Mouse (Mus musculus): ENCODE measurements around the gene Ssbp3. TPM values are rescaled to one million over a fixed set of nuclear protein-coding genes. Genes with fewer than 3 reads are reported as not detected.

Ssbp3 gene
- polyA plus RNA-seq, 1 experiment: 27.8 TPM

DNA sequence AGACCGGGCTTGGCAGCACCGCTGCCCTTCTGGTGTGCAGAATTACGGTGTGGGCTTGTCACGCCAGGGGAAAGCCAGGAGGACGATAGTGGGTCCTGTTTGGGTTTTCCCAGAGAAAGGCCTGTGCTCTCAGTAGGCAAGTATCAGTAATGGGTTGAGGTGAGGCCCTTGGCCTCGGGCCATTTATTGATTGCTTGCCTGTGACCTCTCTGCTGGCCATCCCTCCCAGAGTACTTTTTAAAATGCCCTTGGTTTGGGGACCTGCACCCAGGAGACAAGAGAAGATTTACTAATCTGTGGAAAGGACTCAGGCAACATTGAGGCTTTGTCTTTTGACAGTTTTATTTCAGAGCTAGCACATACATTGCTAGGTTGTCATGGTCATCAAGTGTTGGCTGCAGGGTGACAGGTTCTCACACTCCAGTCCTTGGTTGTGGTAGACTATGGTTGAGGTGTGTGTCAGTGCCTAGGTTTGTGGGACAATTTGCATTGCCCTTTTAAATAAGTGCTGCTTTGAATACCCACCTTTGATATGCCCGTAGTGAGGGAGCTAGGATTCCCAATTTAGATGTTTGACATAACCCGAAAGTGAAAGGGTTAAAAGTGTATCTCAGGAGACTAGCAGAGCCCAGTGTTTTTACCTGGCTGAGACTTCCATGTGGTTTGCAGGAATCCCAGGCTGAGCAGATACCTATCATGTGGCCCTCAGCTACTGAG is 28.2 kb downstream of the Ssbp3 start:
- H3K4me3 ChIP-seq (ENCODE audit: extremely low read depth, insufficient read depth, insufficient read length): no peak overlapping the region
- no peaks in the 10 kb centered on the region for H3K36me3 ChIP-seq (ENCODE audit: control insufficient read depth, insufficient read depth, low read length)
- TF ChIP-seq CTCF (IDR thresholded peaks at IDR 0.05; ENCODE audit: extremely low read depth, insufficient read depth, insufficient read length, insufficient replicate concordance) (no peak), POLR2A (IDR thresholded peaks at IDR 0.05; ENCODE audit: low read depth, low read length) (no peak)
- no peaks in the 10 kb centered on the region for H3K27me3 ChIP-seq (ENCODE audit: control insufficient read depth, insufficient read depth, low read length)
- H3K4me1 ChIP-seq (ENCODE audit: control insufficient read depth, insufficient read depth, insufficient read length): peaks cover 29% of the 10 kb centered on the region; the same call in 1 of the 2 replicates
- DNase-seq (ENCODE audit: low read depth in 1 of 2, low spot score in 2 of 2): no peak
- 86% methylated on average over 8 of the region's 8 CpGs for WGBS
- H3K27ac ChIP-seq (ENCODE audit: insufficient read depth, low read length): no peak overlapping the region

DNA sequence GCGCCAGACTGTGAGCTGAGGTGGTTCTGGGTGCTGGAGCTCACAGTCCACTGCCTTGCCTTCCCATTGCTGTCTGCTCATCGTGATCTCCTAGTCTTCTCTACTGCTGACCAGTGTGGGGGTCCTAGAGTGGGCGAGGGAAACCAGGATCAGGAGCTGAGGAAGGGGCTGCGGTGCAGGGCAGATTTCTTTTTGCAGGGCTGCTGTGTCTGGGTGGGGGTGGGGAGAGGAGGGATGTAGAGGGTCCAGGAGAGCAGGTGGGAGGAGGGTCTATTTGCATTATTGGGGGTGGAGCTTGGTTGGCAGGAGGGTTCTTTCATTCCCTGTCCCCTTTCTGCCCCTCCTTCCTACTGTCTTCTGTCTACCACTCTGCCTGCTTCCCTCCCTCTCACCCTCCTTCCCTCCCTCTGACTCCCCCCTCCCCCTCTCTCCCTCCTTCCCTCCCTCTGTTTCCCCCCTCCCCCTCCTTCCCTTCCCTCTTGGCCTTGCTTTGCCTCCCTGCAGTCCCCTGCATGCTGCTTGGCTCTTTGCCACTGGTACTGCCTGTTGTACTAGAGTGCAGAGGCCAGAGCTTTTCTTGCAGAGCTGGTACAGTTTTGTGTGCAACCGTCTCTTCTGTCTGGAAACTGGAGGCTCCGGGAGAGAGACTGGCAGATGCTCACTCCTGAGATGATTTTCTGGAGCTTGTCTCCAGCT is 28.9 kb downstream of the Ssbp3 start:
- DNase-seq (ENCODE audit: low read depth in 1 of 2, low spot score in 2 of 2): no peak
- peaks cover 29% of the 10 kb centered on the region; the same call in 1 of the 2 replicates for H3K4me1 ChIP-seq (ENCODE audit: control insufficient read depth, insufficient read depth, insufficient read length)
- 63% methylated on average over 6 of the region's 6 CpGs for WGBS

DNA sequence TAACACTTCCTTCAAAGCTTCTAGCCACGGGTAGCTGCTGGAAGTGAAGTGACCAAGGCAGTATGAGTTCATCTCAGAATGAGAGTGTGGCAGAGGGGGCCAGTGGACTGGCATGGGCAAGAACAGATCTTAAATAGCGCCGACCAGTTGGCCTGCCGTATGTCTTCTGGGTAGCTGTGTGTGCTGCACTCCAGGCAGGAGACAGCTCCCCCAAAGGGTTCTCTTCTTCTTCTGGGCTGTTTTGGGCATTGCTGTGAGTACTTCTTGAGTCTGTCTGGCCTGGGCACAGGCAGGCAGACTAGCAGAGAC is 29.4 kb downstream of the Ssbp3 start:
- Histone ChIP-seq H3K4me3 (ENCODE audit: extremely low read depth, insufficient read depth, insufficient read length) (no peak overlapping the region), H3K27ac (ENCODE audit: insufficient read depth, low read length) (no peak overlapping the region), H3K36me3 (ENCODE audit: control insufficient read depth, insufficient read depth, low read length) (no peaks in the 10 kb centered on the region), H3K27me3 (ENCODE audit: control insufficient read depth, insufficient read depth, low read length) (no peaks in the 10 kb centered on the region), H3K4me1 (ENCODE audit: control insufficient read depth, insufficient read depth, insufficient read length) (peaks cover 25% of the 10 kb centered on the region; the same call in 1 of the 2 replicates)
- WGBS: 48% methylated on average over 4 of the region's 4 CpGs
- no peak for DNase-seq (ENCODE audit: low read depth in 1 of 2, low spot score in 2 of 2)
- TF ChIP-seq CTCF (IDR thresholded peaks at IDR 0.05; ENCODE audit: extremely low read depth, insufficient read depth, insufficient read length, insufficient replicate concordance): no peak
- no peak for TF ChIP-seq POLR2A (IDR thresholded peaks at IDR 0.05; ENCODE audit: low read depth, low read length)

More for the DNA sequence above, 28.9 kb downstream of the Ssbp3 start:
- TF ChIP-seq POLR2A (IDR thresholded peaks at IDR 0.05; ENCODE audit: low read depth, low read length) (no peak), CTCF (IDR thresholded peaks at IDR 0.05; ENCODE audit: extremely low read depth, insufficient read depth, insufficient read length, insufficient replicate concordance) (no peak)
- H3K27me3 ChIP-seq (ENCODE audit: control insufficient read depth, insufficient read depth, low read length): no peaks in the 10 kb centered on the region
- no peak overlapping the region for H3K4me3 ChIP-seq (ENCODE audit: extremely low read depth, insufficient read depth, insufficient read length)
- no peak overlapping the region for H3K27ac ChIP-seq (ENCODE audit: insufficient read depth, low read length)
- H3K36me3 ChIP-seq (ENCODE audit: control insufficient read depth, insufficient read depth, low read length): no peaks in the 10 kb centered on the region

DNA sequence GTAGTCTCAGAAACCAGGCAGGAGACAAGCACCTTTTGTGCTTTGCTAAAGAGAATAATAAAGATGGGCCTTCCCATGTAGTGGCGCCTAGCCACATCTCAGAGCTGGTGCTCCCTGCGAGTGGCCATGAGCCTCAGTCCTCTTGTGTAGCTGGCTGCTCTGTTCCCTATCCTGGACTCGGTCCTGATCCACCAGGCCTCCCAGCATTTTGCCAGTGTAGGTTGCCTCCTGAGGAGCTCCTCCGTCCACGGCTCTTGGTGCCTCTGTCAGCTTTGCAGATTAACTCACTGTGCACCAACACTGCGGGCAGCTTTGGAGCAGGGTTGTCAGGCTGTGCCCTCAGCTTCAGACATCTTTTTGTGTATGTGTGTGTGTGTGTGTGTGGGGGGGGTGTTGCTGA is 30.4 kb downstream of the Ssbp3 start:
- Histone ChIP-seq H3K4me3 (ENCODE audit: extremely low read depth, insufficient read depth, insufficient read length) (no peak overlapping the region), H3K27ac (ENCODE audit: insufficient read depth, low read length) (no peak overlapping the region), H3K36me3 (ENCODE audit: control insufficient read depth, insufficient read depth, low read length) (no peaks in the 10 kb centered on the region), H3K27me3 (ENCODE audit: control insufficient read depth, insufficient read depth, low read length) (no peaks in the 10 kb centered on the region), H3K4me1 (ENCODE audit: control insufficient read depth, insufficient read depth, insufficient read length) (peaks cover 18% of the 10 kb centered on the region; the same call in 1 of the 2 replicates)
- no peak for TF ChIP-seq POLR2A (IDR thresholded peaks at IDR 0.05; ENCODE audit: low read depth, low read length)
- TF ChIP-seq CTCF (IDR thresholded peaks at IDR 0.05; ENCODE audit: extremely low read depth, insufficient read depth, insufficient read length, insufficient replicate concordance): no peak
- DNase-seq (ENCODE audit: low read depth in 1 of 2, low spot score in 2 of 2): no peak
- 83% methylated on average over 6 of the region's 6 CpGs for WGBS

DNA sequence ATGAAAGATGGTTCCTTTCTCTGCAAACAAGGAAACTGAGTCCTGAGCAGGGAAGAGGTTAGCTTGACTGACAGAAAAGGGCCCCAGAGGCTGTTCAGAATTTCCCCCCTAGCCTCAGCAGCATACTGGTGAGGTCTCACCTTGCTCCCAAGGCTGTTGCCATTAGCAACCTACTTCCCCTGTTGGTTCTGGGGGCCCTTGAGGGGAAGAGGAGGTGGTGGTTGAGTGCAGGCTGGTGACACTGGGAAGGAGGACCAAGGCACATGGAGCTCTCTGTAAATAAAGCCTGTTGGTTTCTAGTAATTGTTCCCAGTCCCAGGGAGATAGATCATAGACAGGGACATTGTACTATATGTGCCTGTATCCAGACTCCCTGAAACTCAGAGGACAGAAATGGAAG is 31.0 kb downstream of the Ssbp3 start:
- DNase-seq (ENCODE audit: low read depth in 1 of 2, low spot score in 2 of 2): no peak
- H3K36me3 ChIP-seq (ENCODE audit: control insufficient read depth, insufficient read depth, low read length): no peaks in the 10 kb centered on the region
- no peak overlapping the region for H3K4me3 ChIP-seq (ENCODE audit: extremely low read depth, insufficient read depth, insufficient read length)
- no peak for TF ChIP-seq CTCF (IDR thresholded peaks at IDR 0.05; ENCODE audit: extremely low read depth, insufficient read depth, insufficient read length, insufficient replicate concordance)
- TF ChIP-seq POLR2A (IDR thresholded peaks at IDR 0.05; ENCODE audit: low read depth, low read length): no peak
- no peak overlapping the region for H3K27ac ChIP-seq (ENCODE audit: insufficient read depth, low read length)
- peaks cover 18% of the 10 kb centered on the region; the same call in 1 of the 2 replicates for H3K4me1 ChIP-seq (ENCODE audit: control insufficient read depth, insufficient read depth, insufficient read length)
- H3K27me3 ChIP-seq (ENCODE audit: control insufficient read depth, insufficient read depth, low read length): no peaks in the 10 kb centered on the region

DNA sequence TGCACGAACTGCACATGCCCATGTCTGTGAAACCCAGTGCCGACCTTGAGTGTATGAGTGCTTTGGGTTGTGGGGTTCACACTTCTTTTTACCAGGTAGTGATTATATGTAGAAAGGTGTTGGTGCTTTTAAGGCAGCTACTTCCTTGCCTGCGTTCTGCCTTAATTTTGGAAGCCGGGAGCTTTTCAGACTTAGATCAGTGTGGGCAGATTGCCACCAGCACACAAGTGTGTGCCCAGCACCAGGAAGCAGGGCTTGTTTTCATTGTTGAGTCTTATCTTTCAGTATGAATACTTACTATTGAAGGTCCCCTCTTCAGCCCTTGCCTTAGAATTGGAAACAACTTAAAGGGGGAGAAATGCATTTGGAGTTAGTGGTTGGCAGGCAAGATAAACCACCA is 32.0 kb downstream of the Ssbp3 start:
- Histone ChIP-seq H3K27me3 (ENCODE audit: control insufficient read depth, insufficient read depth, low read length) (no peaks in the 10 kb centered on the region), H3K4me1 (ENCODE audit: control insufficient read depth, insufficient read depth, insufficient read length) (peaks cover 18% of the 10 kb centered on the region; the same call in 1 of the 2 replicates), H3K36me3 (ENCODE audit: control insufficient read depth, insufficient read depth, low read length) (no peaks in the 10 kb centered on the region), H3K27ac (ENCODE audit: insufficient read depth, low read length) (no peak overlapping the region), H3K4me3 (ENCODE audit: extremely low read depth, insufficient read depth, insufficient read length) (no peak overlapping the region)
- no peak for TF ChIP-seq POLR2A (IDR thresholded peaks at IDR 0.05; ENCODE audit: low read depth, low read length)
- no peak for TF ChIP-seq CTCF (IDR thresholded peaks at IDR 0.05; ENCODE audit: extremely low read depth, insufficient read depth, insufficient read length, insufficient replicate concordance)
- WGBS: 80% methylated on average over 4 of the region's 4 CpGs
- DNase-seq (ENCODE audit: low read depth in 1 of 2, low spot score in 2 of 2): no peak

DNA sequence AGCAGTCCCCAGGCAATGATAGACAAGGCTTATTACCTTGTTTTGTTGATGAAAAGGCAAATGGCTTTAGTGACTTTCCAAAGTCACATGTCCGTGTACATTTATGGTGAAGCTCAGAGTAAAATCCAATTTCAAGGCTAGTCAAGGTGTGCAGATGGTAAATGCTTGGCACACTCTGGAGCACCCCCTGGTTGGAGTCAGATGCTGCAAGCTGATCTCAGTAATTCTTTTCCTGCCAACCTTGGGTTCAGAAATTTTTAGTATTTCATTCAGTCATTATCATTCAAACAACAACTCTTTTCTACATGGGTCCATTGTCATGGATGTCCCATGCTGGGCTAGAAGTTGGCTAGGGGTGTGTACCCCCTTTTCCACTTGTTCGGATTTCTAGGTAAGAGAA is 33.1 kb downstream of the Ssbp3 start:
- no peak for DNase-seq (ENCODE audit: low read depth in 1 of 2, low spot score in 2 of 2)
- 86% methylated on average over 2 of the region's 2 CpGs for WGBS
- Histone ChIP-seq H3K36me3 (ENCODE audit: control insufficient read depth, insufficient read depth, low read length) (no peaks in the 10 kb centered on the region), H3K4me1 (ENCODE audit: control insufficient read depth, insufficient read depth, insufficient read length) (peaks cover 19% of the 10 kb centered on the region; the same call in 1 of the 2 replicates), H3K4me3 (ENCODE audit: extremely low read depth, insufficient read depth, insufficient read length) (no peak overlapping the region), H3K27ac (ENCODE audit: insufficient read depth, low read length) (no peak overlapping the region), H3K27me3 (ENCODE audit: control insufficient read depth, insufficient read depth, low read length) (no peaks in the 10 kb centered on the region)
- no peak for TF ChIP-seq POLR2A (IDR thresholded peaks at IDR 0.05; ENCODE audit: low read depth, low read length)
- no peak for TF ChIP-seq CTCF (IDR thresholded peaks at IDR 0.05; ENCODE audit: extremely low read depth, insufficient read depth, insufficient read length, insufficient replicate concordance)

Measured in spleen, adult 2 months (tissue).